Mouse (Mus musculus) thymus, adult 18-20 months (tissue): ENCODE results near the gene Igf2bp1.

Experiments
- DNase-seq, 2 experiments: peaks; one replicate each; pipeline ENCODE4 v3.0.0; 2022; ENCODE audit warnings: mixed read lengths in 2 of 2

The Igf2bp1 gene

GRCm38 (mm10) chr11:96006852-96007515, 1.2 kb upstream of the Igf2bp1 start:
- DNase-seq: no peak

GRCm38 (mm10) chr11:96006367-96006851, 669 bp upstream of the Igf2bp1 start:
- no peak for DNase-seq

DNA sequence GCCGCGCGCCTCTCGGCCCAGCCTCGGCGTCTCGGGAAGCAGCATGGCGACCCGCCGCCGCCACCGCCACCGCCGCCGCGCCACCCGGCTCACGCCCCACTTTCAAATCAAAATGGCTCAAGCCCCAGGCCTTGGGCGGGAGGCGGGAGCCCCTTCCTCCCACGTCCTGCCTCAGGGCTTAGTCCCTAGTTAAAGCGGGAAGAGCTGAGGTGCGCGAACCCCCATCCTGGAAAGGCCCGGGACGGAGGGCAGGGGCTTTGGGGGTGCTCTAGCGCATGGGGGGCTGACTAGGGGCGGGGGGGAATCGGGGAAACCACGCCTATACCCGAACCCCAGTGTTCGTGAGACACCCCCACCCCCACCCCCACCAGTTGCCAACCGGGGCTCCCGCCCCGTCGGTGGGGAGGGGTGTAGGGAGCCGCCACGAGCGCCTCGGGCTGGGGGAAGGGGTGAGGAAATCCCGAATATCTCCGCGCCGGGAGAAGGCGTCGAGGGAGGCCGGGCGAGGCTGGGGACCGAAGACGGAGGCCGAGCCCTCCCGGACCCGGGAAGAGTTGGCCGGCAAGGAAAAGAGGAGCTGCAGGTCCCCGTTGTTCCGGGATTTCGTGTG, 842 bp downstream of the Igf2bp1 start:
- DNase-seq: no peak

- no peak for DNase-seq
Measured at GRCm38 (mm10) chr11:96003969-96004792, 1.6 kb downstream of the Igf2bp1 start.

DNA sequence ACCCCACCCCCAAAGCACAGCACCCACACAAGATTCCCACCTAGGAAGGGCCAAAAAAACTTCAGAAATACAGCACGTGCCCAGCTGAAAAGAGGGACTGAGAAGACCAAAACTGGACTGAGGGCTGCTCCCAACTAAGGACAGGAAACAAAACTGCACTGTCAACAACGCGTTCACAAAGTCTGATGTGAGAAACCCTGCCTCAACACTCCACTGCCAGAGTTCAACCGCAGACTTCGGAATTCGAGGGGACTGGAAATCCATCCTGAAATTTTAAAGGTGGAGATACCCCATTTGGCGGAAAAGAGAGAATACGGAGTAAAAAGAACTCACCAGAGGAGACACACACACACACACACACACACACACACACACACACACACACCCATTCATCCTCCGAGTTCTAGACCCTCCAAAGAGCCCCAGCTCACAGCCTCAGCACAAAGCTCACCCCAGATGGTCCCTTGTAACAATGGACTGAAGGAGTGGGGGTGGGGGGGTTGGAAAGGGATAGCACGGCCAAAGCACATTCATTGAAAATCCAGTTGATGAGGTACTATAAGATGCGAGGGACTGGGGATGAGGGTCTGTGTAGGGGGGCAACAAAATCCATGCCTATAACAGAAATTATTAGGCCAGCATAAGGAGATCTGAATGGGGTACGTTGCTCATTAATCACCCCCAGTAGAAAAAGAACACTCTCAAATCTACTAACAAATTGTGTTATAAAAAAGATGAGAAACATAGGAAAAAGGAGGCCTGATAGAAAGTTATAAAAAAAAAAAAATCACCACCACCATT, 2.4 kb downstream of the Igf2bp1 start:
- DNase-seq: no peak

- no peak for DNase-seq
Measured at GRCm38 (mm10) chr11:95994151-95994550, 11.6 kb downstream of the Igf2bp1 start.

- no peak for DNase-seq
Measured at GRCm38 (mm10) chr11:95990886-95991708, 14.6 kb downstream of the Igf2bp1 start.

GRCm38 (mm10) chr11:95990431-95990830, 15.3 kb downstream of the Igf2bp1 start:
- DNase-seq: no peak

- no peak for DNase-seq
Measured at GRCm38 (mm10) chr11:95989864-95990263, 15.9 kb downstream of the Igf2bp1 start.

DNA sequence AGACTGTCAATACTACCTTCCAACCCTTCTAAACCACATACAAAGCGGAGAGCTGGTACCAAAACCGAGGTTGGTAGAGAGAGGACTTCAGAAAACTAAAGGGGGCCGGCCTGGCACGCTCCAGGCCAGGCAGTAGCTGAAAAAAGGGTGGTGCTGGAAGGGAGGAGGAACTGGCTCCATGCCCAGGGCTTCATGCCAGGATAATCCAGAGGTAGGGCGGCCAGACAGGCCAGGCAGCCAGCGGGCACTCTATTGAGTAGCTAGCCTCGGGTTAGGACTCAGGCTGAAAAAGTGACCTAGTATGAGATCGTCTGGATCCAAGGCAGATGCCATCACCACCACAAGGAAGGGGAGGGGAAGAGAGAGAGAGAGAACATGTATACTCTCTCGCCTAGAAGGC, 17.2 kb downstream of the Igf2bp1 start:
- DNase-seq: no peak

- DNase-seq: no peak
Measured at GRCm38 (mm10) chr11:95987854-95988447, 17.8 kb downstream of the Igf2bp1 start.

GRCm38 (mm10) chr11:95982475-95982874, 23.3 kb downstream of the Igf2bp1 start:
- DNase-seq: no peak

DNA sequence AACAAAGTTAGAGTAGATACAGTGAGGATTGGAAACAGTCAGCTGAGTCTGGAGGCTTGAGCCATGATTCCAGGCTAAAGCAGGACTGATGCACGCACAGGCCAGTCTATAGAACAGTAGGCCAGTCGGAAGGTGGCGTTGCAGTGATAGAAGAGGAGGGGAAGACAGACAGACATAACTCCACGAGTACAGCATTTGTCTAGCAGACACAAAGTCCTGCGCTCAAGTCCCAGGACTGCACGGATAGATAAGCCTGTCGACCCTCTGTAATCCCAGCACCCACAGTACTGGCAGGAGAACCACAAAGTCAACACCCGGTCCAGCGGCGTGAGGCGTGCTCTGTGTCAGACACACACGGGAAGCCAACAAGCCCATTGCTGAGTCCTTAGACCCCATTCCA, 23.9 kb downstream of the Igf2bp1 start:
- DNase-seq: no peak

- DNase-seq: peak; percentile 17 to 18
Measured at GRCm38 (mm10) chr11:95980762-95981418, 24.9 kb downstream of the Igf2bp1 start.

DNA sequence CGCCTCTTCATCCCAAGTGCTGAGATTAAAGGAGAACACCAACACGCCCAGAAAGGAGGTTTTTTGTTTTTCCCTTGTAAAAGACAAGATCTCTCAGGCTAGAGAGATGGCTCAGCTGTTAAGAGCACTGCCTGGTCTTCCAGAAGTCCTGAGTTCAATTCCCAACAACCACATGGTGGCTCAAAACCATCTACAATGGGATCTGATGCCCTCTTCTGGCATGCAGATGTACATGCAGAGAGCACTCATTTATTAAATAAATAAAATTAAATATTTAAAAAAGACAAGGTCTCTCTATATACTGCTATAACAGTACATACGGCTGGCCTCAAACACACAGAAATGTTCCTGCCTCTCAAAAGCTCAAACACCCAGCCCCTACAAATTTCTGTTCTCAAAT, 27.3 kb downstream of the Igf2bp1 start:
- DNase-seq: no peak

GRCm38 (mm10) chr11:95976290-95976689, 29.4 kb downstream of the Igf2bp1 start:
- DNase-seq: no peak

GRCm38 (mm10) chr11:95975694-95976093, 30.0 kb downstream of the Igf2bp1 start:
- DNase-seq: no peak

DNA sequence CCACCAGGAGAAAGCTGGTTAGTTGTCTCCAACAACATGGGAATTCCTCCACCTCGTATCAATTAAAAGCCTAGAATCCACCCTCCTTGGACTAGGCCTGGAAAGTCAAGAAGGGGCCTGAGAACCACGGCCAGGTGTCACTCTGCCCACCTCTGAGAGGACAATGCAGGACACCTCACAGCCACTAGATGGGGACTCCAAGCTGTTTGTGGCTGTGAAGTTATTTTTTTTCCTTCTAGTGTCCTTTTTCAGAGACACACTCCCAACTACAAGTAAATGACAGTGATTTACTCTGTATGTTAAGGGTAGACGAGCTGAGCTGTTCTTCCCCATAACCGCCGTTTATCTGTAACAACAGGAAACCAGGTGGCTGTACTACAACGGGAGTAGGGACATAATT, 32.6 kb downstream of the Igf2bp1 start:
- no peak for DNase-seq

GRCm38 (mm10) chr11:95963304-95963703, 42.4 kb downstream of the Igf2bp1 start:
- no peak for DNase-seq

DNA sequence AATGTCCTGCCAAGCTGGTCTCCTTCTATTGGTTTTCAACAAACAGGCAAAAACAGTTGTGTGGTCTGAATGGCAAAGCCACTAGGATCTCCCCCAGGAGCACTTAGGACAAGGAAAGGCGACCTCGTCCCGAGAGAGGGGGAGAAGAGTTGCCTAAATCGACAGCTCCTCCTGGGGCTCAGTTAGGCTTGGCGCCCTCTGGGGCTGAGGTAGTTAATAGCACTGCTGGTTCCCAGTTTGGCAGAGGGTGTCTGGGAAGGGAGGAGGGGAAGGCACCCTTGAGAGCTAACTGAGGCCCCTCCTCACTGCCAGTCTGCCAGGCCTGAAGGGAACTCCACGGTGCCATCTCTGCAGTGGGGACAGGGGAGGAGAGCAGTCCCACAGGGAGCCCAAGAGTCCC, 46.6 kb downstream of the Igf2bp1 start:
- no peak for DNase-seq

GRCm38 (mm10) chr11:95958251-95958650, 47.5 kb downstream of the Igf2bp1 start:
- no peak for DNase-seq
